Mouse (Mus musculus) liver, embryonic 16.5 days (tissue): ENCODE measurements at regions not wholly inside any gene's neighbourhood (a gene's known extent, or its start where the extent isn't known, plus 50 kb on each side); places are given as distances from the start of the nearest gene placed in this dataset.

Experiments
- ATAC-seq: fragments of 200-750 bp; cut with Nextera tagmentation; 2 replicates; pipeline ENCODE4 v1.8.0; 2017; ENCODE audit warnings: low read depth, mild to moderate bottlenecking, moderate number of reproducible peaks, moderate library complexity
- H3K27ac ChIP-seq: fragments of 300-500 bp; sonication (generic); 2 replicates; pipeline ENCODE4 v1.5.1; 2014; ENCODE audit warnings: mild to moderate bottlenecking, low read length
- H3K27me3 ChIP-seq: fragments of 300-500 bp; sonication (generic); 2 replicates; pipeline ENCODE4 v1.6.1; 2014; ENCODE audit warnings: low read depth, low read length, mixed read lengths; ENCODE audit not compliant: control insufficient read depth, insufficient read depth
- H3K36me3 ChIP-seq: fragments of 300-500 bp; sonication (generic); 2 replicates; pipeline ENCODE4 v1.6.1; 2014; ENCODE audit warnings: mild to moderate bottlenecking; ENCODE audit not compliant: control insufficient read depth, insufficient read depth
- H3K4me1 ChIP-seq: fragments of 300-500 bp; sonication (generic); 2 replicates; pipeline ENCODE4 v1.6.1; 2014; ENCODE audit warnings: low read depth, low read length, mixed read lengths; ENCODE audit not compliant: control insufficient read depth
- H3K4me2 ChIP-seq: fragments of 300-500 bp; sonication (generic); 2 replicates; pipeline ENCODE4 v1.6.1; 2014; ENCODE audit warnings: low read depth, low read length, mixed read lengths
- H3K4me3 ChIP-seq: fragments of 300-500 bp; sonication (generic); 2 replicates; pipeline ENCODE4 v1.5.1; 2014; ENCODE audit warnings: low read depth, mild to moderate bottlenecking, low read length
- H3K9ac ChIP-seq: fragments of 300-500 bp; sonication (generic); 2 replicates; pipeline ENCODE4 v1.6.1; 2014; ENCODE audit warnings: low read depth, low read length
- H3K9me3 ChIP-seq: fragments of 300-500 bp; sonication (generic); replicated peaks from 2 replicates; pipeline ENCODE4 v1.6.1; 2016; ENCODE audit warnings: low read length; ENCODE audit not compliant: control insufficient read depth
- WGBS: fragments of 180-500 bp; shearing (Covaris S2); extraction: QIAGEN DNeasy Blood & Tissue Kit; methylation state at CpG from one replicate; pipeline ENCODE4 v1.1.7; 2014; ENCODE audit not compliant: insufficient replicate concordance; 5-methylcytosine and 5-hydroxymethylcytosine counted together

- no peak overlapping the region for H3K4me3 ChIP-seq
- ATAC-seq = no peak
- H3K9ac ChIP-seq = no peak overlapping the region
- H3K27me3 ChIP-seq = no peaks in the 10 kb centered on the region
- whole genome bisulfite sequencing = 36% methylated on average over 7 of the region's 7 CpGs
- no peaks in the 10 kb centered on the region for H3K36me3 ChIP-seq
- no peaks in the 10 kb centered on the region for H3K9me3 ChIP-seq
- no peaks in the 10 kb centered on the region for H3K4me1 ChIP-seq
- H3K4me2 ChIP-seq = no peak overlapping the region
- no peak overlapping the region for H3K27ac ChIP-seq
Measured at GRCm38 (mm10) chr2:159725158-159726076, 608.5 kb downstream of the Gm826 start.

- Histone ChIP-seq H3K27me3 (no peaks in the 10 kb centered on the region), H3K27ac (no peak overlapping the region), H3K36me3 (no peaks in the 10 kb centered on the region), H3K4me1 (no peaks in the 10 kb centered on the region), H3K4me3 (no peak overlapping the region), H3K4me2 (no peak overlapping the region), H3K9me3 (no peaks in the 10 kb centered on the region), H3K9ac (no peak overlapping the region)
- ATAC-seq = no peak
- 60% methylated on average over 3 of the region's 3 CpGs for WGBS
Measured at GRCm38 (mm10) chr2:159729301-159729700, 604.7 kb downstream of the Gm826 start.

GRCm38 (mm10) chr2:159730221-159730620, 603.7 kb downstream of the Gm826 start:
- Histone ChIP-seq H3K9me3 (no peaks in the 10 kb centered on the region), H3K4me1 (no peaks in the 10 kb centered on the region), H3K9ac (no peak overlapping the region), H3K4me3 (no peak overlapping the region), H3K27me3 (no peaks in the 10 kb centered on the region), H3K36me3 (no peaks in the 10 kb centered on the region), H3K4me2 (no peak overlapping the region), H3K27ac (no peak overlapping the region)
- WGBS = 41% methylated on average over 8 of the region's 8 CpGs
- peak; percentile 37; the same call in 1 of the 2 replicates for ATAC-seq

GRCm38 (mm10) chr2:159731305-159731704, 602.7 kb downstream of the Gm826 start:
- ATAC-seq = no peak
- Histone ChIP-seq H3K9me3 (no peaks in the 10 kb centered on the region), H3K4me2 (no peak overlapping the region), H3K27me3 (no peaks in the 10 kb centered on the region), H3K4me3 (no peak overlapping the region), H3K9ac (no peak overlapping the region), H3K4me1 (no peaks in the 10 kb centered on the region), H3K36me3 (no peaks in the 10 kb centered on the region), H3K27ac (no peak overlapping the region)

- no peak overlapping the region for H3K27ac ChIP-seq
- H3K4me1 ChIP-seq = no peaks in the 10 kb centered on the region
- H3K27me3 ChIP-seq = no peaks in the 10 kb centered on the region
- peak; percentile 48; the same call in 1 of the 2 replicates for ATAC-seq
- WGBS = 22% methylated on average over 3 of the region's 3 CpGs
- H3K4me3 ChIP-seq = no peak overlapping the region
- H3K9ac ChIP-seq = no peak overlapping the region
- no peak overlapping the region for H3K4me2 ChIP-seq
- no peaks in the 10 kb centered on the region for H3K36me3 ChIP-seq
- H3K9me3 ChIP-seq = no peaks in the 10 kb centered on the region
Measured at GRCm38 (mm10) chr2:159732413-159732812, 601.5 kb downstream of the Gm826 start.

- H3K9ac ChIP-seq = no peak overlapping the region
- 57% methylated on average over 5 of the region's 5 CpGs for WGBS
Measured at GRCm38 (mm10) chr2:159734576-159734975, 599.4 kb downstream of the Gm826 start.

GRCm38 (mm10) chr2:159755541-159756011, 578.4 kb downstream of the Gm826 start:
- WGBS = 45% methylated on average over 7 of the region's 7 CpGs
- Histone ChIP-seq H3K4me1 (no peaks in the 10 kb centered on the region), H3K4me2 (no peak overlapping the region), H3K27me3 (no peaks in the 10 kb centered on the region), H3K36me3 (no peaks in the 10 kb centered on the region), H3K9me3 (no peaks in the 10 kb centered on the region; the same call in 1 of the 2 replicates), H3K9ac (no peak overlapping the region), H3K4me3 (no peak overlapping the region), H3K27ac (no peak overlapping the region)
- ATAC-seq = no peak

More at GRCm38 (mm10) chr2:159734576-159734975, 599.4 kb downstream of the Gm826 start:
- no peaks in the 10 kb centered on the region for H3K9me3 ChIP-seq
- H3K4me1 ChIP-seq = no peaks in the 10 kb centered on the region
- H3K4me3 ChIP-seq = no peak overlapping the region
- no peak for ATAC-seq
- no peak overlapping the region for H3K4me2 ChIP-seq
- H3K27ac ChIP-seq = no peak overlapping the region
- no peaks in the 10 kb centered on the region for H3K27me3 ChIP-seq
- H3K36me3 ChIP-seq = no peaks in the 10 kb centered on the region

GRCm38 (mm10) chr2:159760806-159761205, 573.2 kb downstream of the Gm826 start:
- WGBS = 57% methylated on average over 6 of the region's 6 CpGs
- H3K27me3 ChIP-seq = no peaks in the 10 kb centered on the region
- no peak for ATAC-seq

GRCm38 (mm10) chr2:159763115-159763514, 570.8 kb downstream of the Gm826 start:
- H3K9me3 ChIP-seq = no peaks in the 10 kb centered on the region; the same call in 1 of the 2 replicates
- no peak overlapping the region for H3K4me2 ChIP-seq
- H3K36me3 ChIP-seq = no peaks in the 10 kb centered on the region
- no peaks in the 10 kb centered on the region for H3K4me1 ChIP-seq
- no peak overlapping the region for H3K4me3 ChIP-seq
- WGBS = 38% methylated on average over 6 of the region's 6 CpGs
- H3K27ac ChIP-seq = no peak overlapping the region
- H3K9ac ChIP-seq = no peak overlapping the region
- no peak for ATAC-seq
- no peaks in the 10 kb centered on the region for H3K27me3 ChIP-seq

More at GRCm38 (mm10) chr2:159760806-159761205, 573.2 kb downstream of the Gm826 start:
- H3K4me1 ChIP-seq = no peaks in the 10 kb centered on the region
- no peaks in the 10 kb centered on the region; the same call in 1 of the 2 replicates for H3K9me3 ChIP-seq
- no peak overlapping the region for H3K9ac ChIP-seq
- no peak overlapping the region for H3K4me3 ChIP-seq
- H3K27ac ChIP-seq = no peak overlapping the region
- no peak overlapping the region for H3K4me2 ChIP-seq
- H3K36me3 ChIP-seq = no peaks in the 10 kb centered on the region
